In the genomic region with DNA sequence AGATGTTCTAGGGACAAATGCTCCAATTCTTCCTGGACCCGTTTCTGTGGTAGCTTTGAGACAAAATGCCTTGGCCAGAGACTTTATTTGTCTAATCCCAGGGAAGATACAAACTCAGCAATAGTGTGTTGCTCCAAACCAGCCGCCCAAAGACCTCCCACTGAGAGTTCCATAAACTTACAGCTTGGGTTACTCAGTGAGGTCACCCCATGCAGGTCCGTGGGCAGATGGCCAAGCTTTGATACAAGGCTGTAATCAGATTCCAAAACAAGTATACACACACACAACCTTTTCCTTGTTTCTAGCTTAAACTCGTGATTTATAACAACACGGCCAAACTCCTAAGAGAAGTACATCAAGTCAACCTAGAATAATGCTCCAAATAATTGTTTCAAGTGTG, we compare ENCODE assay signal across 8 mouse cellular contexts.
A peak's percentile ranks its signal among the peaks of the same experiment; 100 is the strongest.
DNase-seq lines count a peak whose midpoint lies in the region; ATAC-seq and TF ChIP-seq lines count a peak whose summit lies in the region.
"Had no signal": no experiment of that assay in that cellular context is flagged by ENCODE, and none has a peak within 500 bp of the region (broad histone marks: within the 10 kb centered on the region; RNA-seq: fewer than 3 reads in every experiment).

No protein-coding gene starts in this region.

- H3K9ac ChIP-seq in liver, postnatal 0 days (replicated peaks): no peak overlapping the region
- H3K9ac ChIP-seq: neural tube, embryonic 12.5 days had no signal

- H3K4me3 ChIP-seq in liver, postnatal 0 days (ENCODE audit: low read depth, low read length): no peak overlapping the region
- H3K4me3 ChIP-seq: neural tube, embryonic 12.5 days had no signal

- DNase-seq in right cerebral cortex, adult 18-20 months: peak; percentile 15
- no peak for DNase-seq in right cerebral cortex, adult 2 months (ENCODE audit: low spot score in 2 of 2)
- peak; percentile 55 for DNase-seq in embryo, embryonic 11 days
- DNase-seq in heart, postnatal 4 days: peak; percentile 21
- DNase-seq in ovary, postnatal 36 days (ENCODE audit: low spot score): peak; percentile 17
- DNase-seq in thymus, adult 18-20 months: no peak
- no peak for DNase-seq in liver, postnatal 0 days

- no peak overlapping the region for H3K27ac ChIP-seq in liver, postnatal 0 days (ENCODE audit: low read depth)
- H3K27ac ChIP-seq: neural tube, embryonic 12.5 days had no signal

- no peak overlapping the region for H3K4me2 ChIP-seq in liver, postnatal 0 days (ENCODE audit: low read depth, low read length)
- H3K4me2 ChIP-seq: neural tube, embryonic 12.5 days had no signal

- H3K4me1 ChIP-seq in liver, postnatal 0 days (ENCODE audit: insufficient read depth): no peaks in the 10 kb centered on the region

- no peaks in the 10 kb centered on the region for H3K9me3 ChIP-seq in liver, postnatal 0 days (ENCODE audit: low read length)
- H3K9me3 ChIP-seq: neural tube, embryonic 12.5 days had no signal

- TF ChIP-seq CTCF in liver, postnatal 0 days (IDR thresholded peaks at IDR 0.05; ENCODE audit: low read depth): no peak

- ATAC-seq in liver, postnatal 0 days: no peak

- TF ChIP-seq EP300 in liver, postnatal 0 days (IDR thresholded peaks at IDR 0.05; ENCODE audit: low read depth): no peak

- no peaks in the 10 kb centered on the region for H3K36me3 ChIP-seq in liver, postnatal 0 days (replicated peaks; ENCODE audit: insufficient read depth, low read length)
- H3K36me3 ChIP-seq: neural tube, embryonic 12.5 days had no signal

- no peaks in the 10 kb centered on the region for H3K27me3 ChIP-seq in liver, postnatal 0 days (ENCODE audit: insufficient read depth, low read length)
- H3K27me3 ChIP-seq: neural tube, embryonic 12.5 days had no signal

- 73% methylated on average over 5 of the region's 5 CpGs for WGBS in liver, postnatal 0 days (ENCODE audit: insufficient replicate concordance)

Comparison
In these comparisons a context has a peak if more than half of its experiments do, and no peak if none do; other contexts are left out.
1. DNase-seq: peak in right cerebral cortex, adult 18-20 months (single experiment), embryo, embryonic 11 days (single experiment), heart, postnatal 4 days (single experiment) and ovary, postnatal 36 days (single experiment); none in right cerebral cortex, adult 2 months (0 of 2), thymus, adult 18-20 months (0 of 2) and liver, postnatal 0 days (single experiment).